In the genomic region with DNA sequence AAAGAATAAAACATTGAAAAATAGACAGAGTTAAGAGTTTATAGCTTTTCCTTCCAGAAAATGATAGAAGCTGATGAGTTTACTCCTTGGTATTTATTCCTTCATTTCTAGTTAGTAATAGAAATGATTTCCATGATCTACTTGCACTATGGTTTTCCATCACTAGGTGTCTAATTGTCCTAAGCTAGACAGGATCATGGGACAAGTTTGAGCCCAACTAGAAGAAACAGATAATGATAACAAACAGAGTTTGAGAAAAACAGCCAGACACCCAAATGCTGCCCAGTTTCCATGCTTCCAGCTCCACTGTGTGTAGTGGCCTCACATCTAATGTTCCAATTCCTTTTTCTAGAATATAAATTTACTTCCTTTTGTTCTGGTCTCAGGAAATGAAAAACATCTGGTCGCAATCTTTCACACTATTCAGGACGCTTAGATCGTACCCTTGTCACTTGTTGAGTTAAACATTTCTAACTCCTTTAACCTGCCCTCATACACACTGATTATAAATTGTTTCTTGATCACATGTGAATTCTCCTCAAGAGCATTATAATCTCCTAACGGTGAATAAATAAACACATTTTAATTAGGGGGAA, we compare ENCODE assay signal across 14 mouse cellular contexts.
DNase-seq lines count a peak whose midpoint lies in the region; ATAC-seq and TF ChIP-seq lines count a peak whose summit lies in the region.
"Had no signal": no experiment of that assay in that cellular context is flagged by ENCODE, and none has a peak within 500 bp of the region (broad histone marks: within the 10 kb centered on the region; RNA-seq: fewer than 3 reads in every experiment).

No protein-coding gene starts in this region.

- H3K4me3 ChIP-seq in kidney, embryonic 14.5 days (ENCODE audit: low read length), result no peak overlapping the region
- no peak overlapping the region for H3K4me3 ChIP-seq in lung, adult 2 months (replicated peaks; ENCODE audit: extremely low read depth, low read depth, low read length)
- no peak overlapping the region for H3K4me3 ChIP-seq in stomach, embryonic 14.5 days (ENCODE audit: low read depth, low read length)
- no peak overlapping the region for H3K4me3 ChIP-seq in gastrocnemius, adult 2 months
- H3K4me3 ChIP-seq: hindbrain, embryonic 10.5 days; megakaryocyte, embryonic 14.5 days had no signal

- H3K9ac ChIP-seq in kidney, embryonic 14.5 days (ENCODE audit: low read depth, low read length), result no peak overlapping the region
- H3K9ac ChIP-seq in stomach, embryonic 14.5 days (replicated peaks; ENCODE audit: low read depth, low read length), result no peak overlapping the region

- no peaks in the 10 kb centered on the region for H3K36me3 ChIP-seq in kidney, embryonic 14.5 days (ENCODE audit: control insufficient read depth, insufficient read depth, low read length)
- no peaks in the 10 kb centered on the region for H3K36me3 ChIP-seq in stomach, embryonic 14.5 days (ENCODE audit: control insufficient read depth, insufficient read depth, low read length)
- H3K36me3 ChIP-seq: hindbrain, embryonic 10.5 days had no signal

- peak; percentile 71 for ATAC-seq in kidney, embryonic 14.5 days (ENCODE audit: low FRiP score, low TSS enrichment)
- ATAC-seq in stomach, embryonic 14.5 days (ENCODE audit: insufficient number of reproducible peaks, insufficient read depth, low FRiP score, low read depth), result 0 out of 2 replicates have a peak, but pooled peaks have one; percentile 23

- H3K27me3 ChIP-seq in kidney, embryonic 14.5 days (ENCODE audit: control insufficient read depth, insufficient read depth, low read length), result no peaks in the 10 kb centered on the region
- no peaks in the 10 kb centered on the region for H3K27me3 ChIP-seq in stomach, embryonic 14.5 days (ENCODE audit: control insufficient read depth, insufficient read depth, low read length)
- H3K27me3 ChIP-seq: megakaryocyte, embryonic 14.5 days had no signal

- H3K4me2 ChIP-seq in kidney, embryonic 14.5 days (replicated peaks; ENCODE audit: low read depth, low read length), result no peak overlapping the region
- H3K4me2 ChIP-seq in stomach, embryonic 14.5 days (replicated peaks; ENCODE audit: low read depth, low read length), result no peak overlapping the region
- H3K4me2 ChIP-seq: heart, embryonic 11.5 days had no signal

- intact Hi-C loops in gastrocnemius, adult 2 months (cut with DNase I), result no loop called here

- no peaks in the 10 kb centered on the region for H3K4me1 ChIP-seq in kidney, embryonic 14.5 days (ENCODE audit: control insufficient read depth, insufficient read depth, low read length)
- H3K4me1 ChIP-seq in lung, adult 2 months (ENCODE audit: control insufficient read depth, insufficient read depth, low read length), result no peaks in the 10 kb centered on the region
- no peaks in the 10 kb centered on the region; the same call in 1 of the 2 replicates for H3K4me1 ChIP-seq in stomach, embryonic 14.5 days (ENCODE audit: control insufficient read depth, insufficient read depth, low read length)
- H3K4me1 ChIP-seq: hindbrain, embryonic 10.5 days had no signal

- no peak overlapping the region for H3K27ac ChIP-seq in kidney, embryonic 14.5 days (ENCODE audit: low read depth, low read length)
- H3K27ac ChIP-seq in stomach, embryonic 14.5 days (ENCODE audit: low read length), result no peak overlapping the region
- H3K27ac ChIP-seq in gastrocnemius, adult 2 months, result no peak overlapping the region
- H3K27ac ChIP-seq: hindbrain, embryonic 10.5 days had no signal

- 50% methylated on average over 4 of the region's 4 CpGs for WGBS in kidney, embryonic 14.5 days
- WGBS in lung, adult 2 months, result 39% methylated on average over 4 of the region's 4 CpGs
- WGBS in stomach, embryonic 14.5 days, result 30% methylated on average over 4 of the region's 4 CpGs

- no peak for TF ChIP-seq CTCF in lung, adult 2 months (IDR thresholded peaks at IDR 0.05; ENCODE audit: insufficient read depth, low read length)
- TF ChIP-seq CTCF in gastrocnemius, adult 2 months (IDR thresholded peaks at IDR 0.05), result no peak

- no peaks in the 10 kb centered on the region for H3K9me3 ChIP-seq in kidney, embryonic 14.5 days (ENCODE audit: control insufficient read depth, low read length)
- H3K9me3 ChIP-seq in stomach, embryonic 14.5 days (ENCODE audit: control insufficient read depth, low read depth, low read length), result no peaks in the 10 kb centered on the region
- H3K9me3 ChIP-seq: hindbrain, embryonic 10.5 days; megakaryocyte, embryonic 14.5 days had no signal

- TF ChIP-seq POLR2A in lung, adult 2 months (IDR thresholded peaks at IDR 0.05; ENCODE audit: borderline replicate concordance, extremely low read depth, low read depth, low read length), result no peak

- DNase-seq in kidney, adult 9 months, result no peak
- peak; percentile 13 for DNase-seq in lung, postnatal 10 days
- no peak for DNase-seq in lung, adult 2 months
- DNase-seq in forelimb bud, embryonic 11.5 days (ENCODE audit: low read depth, low spot score), result peak; percentile 57
- no peak for DNase-seq in left cerebral cortex, adult 8-10 months (ENCODE audit: low spot score in 2 of 2)
- no peak for DNase-seq in gastrocnemius, adult 2 months
- DNase-seq: adrenal gland, postnatal 25 days; cerebellum, adult 2 months; kidney, adult 8-10 months had no signal

Comparison
In these comparisons a context has a peak if more than half of its experiments do, and no peak if none do; other contexts are left out.
1. DNase-seq: peak in lung, postnatal 10 days (single experiment) and forelimb bud, embryonic 11.5 days (single experiment); none in kidney, adult 9 months (single experiment), lung, adult 2 months (single experiment), left cerebral cortex, adult 8-10 months (0 of 2) and gastrocnemius, adult 2 months (single experiment).